Mouse (Mus musculus): Measurements from ENCODE around the gene Snd1.

DNA sequence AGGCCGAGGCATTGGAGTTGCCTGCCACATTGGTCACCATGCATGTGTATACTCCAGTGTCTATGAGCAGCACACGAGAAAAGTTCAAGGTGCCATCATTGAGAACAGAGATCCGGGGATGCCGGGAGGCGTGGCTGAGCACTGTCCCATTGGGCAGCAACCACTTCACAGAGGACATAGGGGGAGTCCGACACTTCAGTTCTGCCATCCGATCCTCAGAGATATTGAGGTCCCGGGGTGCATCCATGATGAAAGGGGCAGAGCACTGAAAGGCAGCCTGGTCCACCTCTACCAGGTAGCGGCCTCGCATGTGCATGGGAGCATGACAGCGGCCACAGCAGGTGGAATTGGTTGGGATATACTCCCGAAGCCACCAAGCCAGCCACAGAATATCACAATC is 355.4 kb downstream of the Snd1 start:
- no peak for TF ChIP-seq EP300 (IDR thresholded peaks at IDR 0.05)
- TF ChIP-seq CTCF (IDR thresholded peaks at IDR 0.05): no peak

All from lung, postnatal 0 days (tissue).